12 mouse cellular contexts compared by ENCODE assay signal in the genomic region with DNA sequence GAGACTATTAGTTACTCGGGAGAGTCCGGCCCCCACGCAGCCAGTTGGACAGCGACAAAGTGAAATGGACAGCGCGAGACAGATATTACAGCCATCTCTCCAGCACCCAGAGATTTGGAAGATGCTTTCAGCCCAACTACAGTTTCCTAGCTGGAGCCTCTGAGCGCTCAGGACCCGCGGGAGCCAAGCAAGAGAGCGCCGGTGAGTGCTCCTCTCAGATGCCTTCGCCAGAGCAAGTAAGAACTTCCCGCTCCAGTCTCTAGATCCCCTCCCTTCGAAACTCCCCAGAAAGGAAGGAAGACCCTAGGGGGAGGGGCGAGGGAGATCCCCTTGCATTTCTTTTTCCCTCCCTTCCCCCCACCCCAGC. TPM values are rescaled to one million over a fixed set of nuclear protein-coding genes. Genes with fewer than 3 reads are reported as not detected.
DNase-seq lines count a peak whose midpoint lies in the region; ATAC-seq and TF ChIP-seq lines count a peak whose summit lies in the region.
"Had no signal": no experiment of that assay in that cellular context is flagged by ENCODE, and none has a peak within 500 bp of the region (broad histone marks: within the 10 kb centered on the region; RNA-seq: fewer than 3 reads in every experiment).

No protein-coding gene starts in this region.

- peak overlapping the region; percentile 87 for H3K4me2 ChIP-seq in midbrain, embryonic 15.5 days

- H3K9me3 ChIP-seq in midbrain, embryonic 15.5 days: no peaks in the 10 kb centered on the region

- 0% methylated on average over 15 of the region's 15 CpGs for WGBS in midbrain, embryonic 15.5 days

- no peaks in the 10 kb centered on the region for H3K36me3 ChIP-seq in midbrain, embryonic 15.5 days (replicated peaks)

- DNase-seq in layer of hippocampus, adult 11-12 months (ENCODE audit: low spot score): peak; percentile 24
- DNase-seq in layer of hippocampus, adult 9-11 months: no peak
- peak; percentile 27 for DNase-seq in brain, embryonic 14.5 days (ENCODE audit: low read depth)
- peak; percentile 33 to 37 for DNase-seq in frontal cortex, postnatal 36 days (ENCODE audit: low spot score in 2 of 2)
- DNase-seq in ovary, postnatal 10 days (ENCODE audit: low spot score): no peak
- no peak for DNase-seq in gastrocnemius, adult 18-20 months (ENCODE audit: low spot score)
- DNase-seq in heart, adult 8-10 months (ENCODE audit: low spot score): no peak
- DNase-seq: kidney, adult 2 months had no signal

- H3K4me1 ChIP-seq in midbrain, embryonic 15.5 days: peaks cover 11% of the 10 kb centered on the region; the same call in 1 of the 2 replicates

- ATAC-seq in midbrain, embryonic 15.5 days (replicated peaks): peak; percentile 41; the same call in 1 of the 2 replicates

- TF ChIP-seq POLR2A in brain, embryonic 14.5 days (IDR thresholded peaks at IDR 0.05; ENCODE audit: borderline replicate concordance, extremely low read depth, insufficient read depth, insufficient read length, poor library complexity, severe bottlenecking): no peak

- H3K27me3 ChIP-seq in midbrain, embryonic 15.5 days (replicated peaks): peaks cover 30% of the 10 kb centered on the region

- TF ChIP-seq CTCF in brain, embryonic 14.5 days (IDR thresholded peaks at IDR 0.05; ENCODE audit: borderline replicate concordance, extremely low read depth, insufficient read depth, insufficient read length): no peak

- peak overlapping the region; percentile 51 for H3K4me3 ChIP-seq in midbrain, embryonic 15.5 days

- H3K9ac ChIP-seq in midbrain, embryonic 15.5 days: peak overlapping the region; percentile 15

- no peak overlapping the region for H3K27ac ChIP-seq in midbrain, embryonic 15.5 days
- H3K27ac ChIP-seq: macrophage had no signal

RNA-seq across cellular contexts. Expression of a gene that starts 0.4 kb away (rescaled TPM):
- 1.3 and 2.3 TPM in 2 replicates for polyA plus RNA-seq in brain, embryonic 14.5 days (2012; rRNA removed)
- 2.6 and 3.2 TPM in 2 replicates for polyA plus RNA-seq in midbrain, embryonic 15.5 days (2015; fragmentation: Nextera tagmentation; extraction: Ambion mirVana)
- total RNA-seq in gastrocnemius, adult 18-20 months (2021): not detected
- not detected for total RNA-seq in heart, adult 8-10 months (2022)
- total RNA-seq: MEL had no signal
- polyA plus RNA-seq: kidney, adult 2 months; macrophage; small intestine, adult 2 months had no signal

Comparison
In these comparisons a context has a peak if more than half of its experiments do, and no peak if none do; other contexts are left out.
1. DNase-seq: peak in layer of hippocampus, adult 11-12 months (single experiment), brain, embryonic 14.5 days (single experiment) and frontal cortex, postnatal 36 days (2 of 2); none in layer of hippocampus, adult 9-11 months (single experiment), ovary, postnatal 10 days (single experiment), gastrocnemius, adult 18-20 months (single experiment) and heart, adult 8-10 months (single experiment).